Mouse (Mus musculus): Measurements from ENCODE around the gene 1700074P13Rik. TPM values are rescaled to one million over a fixed set of nuclear protein-coding genes. Genes with fewer than 3 reads are reported as not detected.
"Not testable (repeated sequence)": the region's sequence is repeated elsewhere in the genome, so short reads cannot be mapped to it uniquely, and the experiment has no call there.

Gene 1700074P13Rik
- polyA plus RNA-seq (2015; fragmentation: Nextera tagmentation; extraction: Ambion mirVana): not detected in 2 replicates

- Histone ChIP-seq H3K27ac (no peak within 1 kb of the TSS), H3K4me3 (no peak within 1 kb of the TSS), H3K4me1 (no peaks in the 10 kb centered on the region), H3K27me3 (replicated peaks) (no peaks in the 10 kb centered on the region), H3K9me3 (no peaks in the 10 kb centered on the region), H3K4me2 (no peak within 1 kb of the TSS), H3K9ac (no peak within 1 kb of the TSS), H3K36me3 (replicated peaks) (no peaks in the 10 kb centered on the region)
- WGBS: 91% methylated on average over 10 of the region's 10 CpGs
- no peak for ATAC-seq (replicated peaks)
Measured at GRCm38 (mm10) chr6:40940457-40940856, at the start of gene 1700074P13Rik. Gene 1700074P13Rik (minus strand): TSS chr6:40940557.

DNA sequence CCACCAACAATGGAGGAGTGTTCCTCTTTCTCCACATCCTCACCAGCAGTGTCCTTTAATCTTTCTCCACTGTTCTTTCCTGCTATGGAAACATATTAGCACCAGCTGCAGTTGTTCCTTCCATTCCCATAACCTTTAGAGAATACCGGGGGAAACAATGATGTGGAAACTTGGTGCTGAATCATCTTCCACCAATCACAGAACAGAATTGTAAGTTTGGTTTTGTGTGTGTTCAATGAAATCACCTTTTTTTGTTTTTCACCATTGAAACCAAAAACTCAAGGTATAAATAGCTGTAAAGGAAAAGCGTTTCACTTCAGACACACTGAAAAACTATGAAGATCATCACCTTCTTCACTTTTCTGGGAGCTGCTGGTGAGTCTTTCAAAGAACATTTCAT is 24.1 kb upstream of the 1700074P13Rik start, which contains the start of gene 1810009J06Rik:
1810009J06Rik (plus strand) TSS at position 301 of the 400 bp plus-strand sequence.
- not testable (repeated sequence) for ATAC-seq (replicated peaks); H3K27ac ChIP-seq; H3K36me3 ChIP-seq (replicated peaks); H3K9ac ChIP-seq; H3K4me2 ChIP-seq; H3K4me3 ChIP-seq; H3K4me1 ChIP-seq; H3K9me3 ChIP-seq; H3K27me3 ChIP-seq (replicated peaks)
- 89% methylated on average over 2 of the region's 2 CpGs for WGBS

DNA sequence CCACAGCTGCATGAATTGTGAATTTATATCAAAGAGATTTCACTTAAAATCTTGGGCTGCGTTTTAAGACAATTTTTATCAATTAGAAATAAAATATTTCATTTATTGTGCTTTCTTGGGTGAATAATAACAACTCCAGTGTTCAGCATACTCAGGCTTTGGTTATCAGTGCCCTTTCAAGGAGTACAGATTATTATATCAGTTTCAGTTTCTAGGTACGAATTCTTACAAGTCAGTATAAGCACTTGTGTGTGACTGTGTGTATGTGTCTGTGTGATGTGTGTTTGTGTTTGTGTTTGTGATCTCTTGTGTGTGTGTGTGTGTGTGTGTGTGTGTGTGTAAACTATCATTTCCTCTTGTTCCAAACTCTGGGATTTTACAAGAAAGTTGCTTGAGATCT is 13.4 kb upstream of the 1700074P13Rik start:
- no peak for ATAC-seq (replicated peaks)
- no peak overlapping the region for H3K4me2 ChIP-seq
- H3K27me3 ChIP-seq (replicated peaks): no peaks in the 10 kb centered on the region
- H3K9me3 ChIP-seq: no peaks in the 10 kb centered on the region
- no peak overlapping the region for H3K4me3 ChIP-seq
- H3K9ac ChIP-seq: no peak overlapping the region
- H3K36me3 ChIP-seq (replicated peaks): no peaks in the 10 kb centered on the region
- no peak overlapping the region for H3K27ac ChIP-seq
- WGBS: 71% methylated on average over 2 of the region's 2 CpGs
- no peaks in the 10 kb centered on the region for H3K4me1 ChIP-seq

- Histone ChIP-seq H3K4me1 (no peaks in the 10 kb centered on the region), H3K9ac (no peak within 1 kb of the TSS), H3K4me3 (no peak within 1 kb of the TSS), H3K27me3 (replicated peaks) (no peaks in the 10 kb centered on the region), H3K36me3 (replicated peaks) (no peaks in the 10 kb centered on the region), H3K27ac (no peak within 1 kb of the TSS), H3K9me3 (no peaks in the 10 kb centered on the region), H3K4me2 (no peak within 1 kb of the TSS)
- no peak for ATAC-seq (replicated peaks)
Measured at GRCm38 (mm10) chr6:40951770-40952169, 11.4 kb upstream of the 1700074P13Rik start, which contains the start of gene Gm4744. Gene Gm4744 (minus strand): TSS chr6:40951870.

DNA sequence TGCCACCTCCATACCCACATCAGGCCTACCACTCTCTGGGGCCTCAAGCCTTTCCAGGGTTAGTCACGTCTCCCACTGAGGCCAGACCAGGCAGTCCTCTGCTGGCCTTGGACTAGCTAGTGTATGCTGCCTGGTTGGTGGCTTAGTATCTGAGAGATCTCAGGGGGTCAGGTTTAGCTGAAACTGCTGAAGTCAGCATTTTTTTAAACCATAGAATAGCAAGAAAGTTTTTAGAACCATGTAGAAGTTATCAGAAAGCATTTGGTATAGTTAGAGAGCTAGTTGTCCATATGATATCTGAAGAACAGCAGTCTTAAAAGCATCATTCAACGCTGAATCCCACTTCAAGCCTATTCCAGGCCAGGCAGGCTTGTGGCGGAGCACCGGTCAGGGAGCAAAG is 20.4 kb downstream of the 1700074P13Rik start:
- Histone ChIP-seq H3K4me1 (no peaks in the 10 kb centered on the region), H3K4me2 (no peak overlapping the region), H3K36me3 (replicated peaks) (no peaks in the 10 kb centered on the region), H3K27ac (no peak overlapping the region), H3K9me3 (no peaks in the 10 kb centered on the region), H3K4me3 (no peak overlapping the region), H3K27me3 (replicated peaks) (no peaks in the 10 kb centered on the region), H3K9ac (no peak overlapping the region)
- ATAC-seq (replicated peaks): no peak
- 85% methylated on average over 4 of the region's 4 CpGs for WGBS

DNA sequence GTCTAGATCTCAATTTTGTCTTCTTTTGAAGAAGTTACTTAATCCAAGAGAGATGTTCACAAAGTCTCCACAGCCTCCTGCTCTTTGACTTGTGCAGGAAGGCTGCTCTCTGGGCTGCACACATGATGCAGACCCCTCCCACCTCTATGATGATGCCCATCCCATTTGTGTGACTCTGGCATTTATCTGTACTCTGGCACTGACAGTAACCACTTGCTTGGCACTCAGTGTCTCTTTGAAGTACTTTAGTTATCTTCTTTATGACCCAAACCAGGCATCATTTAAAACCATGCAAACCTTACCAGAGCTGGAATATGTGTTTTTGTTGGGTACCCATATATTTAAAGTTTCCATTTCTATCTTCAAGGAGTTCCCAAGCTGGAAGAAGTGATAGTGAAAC is 40.1 kb downstream of the 1700074P13Rik start, which contains the start of gene Prss58:
Prss58 (minus strand) TSS at position 101 of the 400 bp plus-strand sequence.
- no peaks in the 10 kb centered on the region for H3K36me3 ChIP-seq (replicated peaks)
- no peak within 1 kb of the TSS for H3K4me3 ChIP-seq
- no peaks in the 10 kb centered on the region for H3K4me1 ChIP-seq
- H3K9me3 ChIP-seq: no peaks in the 10 kb centered on the region
- H3K4me2 ChIP-seq: no peak within 1 kb of the TSS
- ATAC-seq (replicated peaks): no peak
- no peaks in the 10 kb centered on the region for H3K27me3 ChIP-seq (replicated peaks)
- H3K27ac ChIP-seq: no peak within 1 kb of the TSS
- no peak within 1 kb of the TSS for H3K9ac ChIP-seq

DNA sequence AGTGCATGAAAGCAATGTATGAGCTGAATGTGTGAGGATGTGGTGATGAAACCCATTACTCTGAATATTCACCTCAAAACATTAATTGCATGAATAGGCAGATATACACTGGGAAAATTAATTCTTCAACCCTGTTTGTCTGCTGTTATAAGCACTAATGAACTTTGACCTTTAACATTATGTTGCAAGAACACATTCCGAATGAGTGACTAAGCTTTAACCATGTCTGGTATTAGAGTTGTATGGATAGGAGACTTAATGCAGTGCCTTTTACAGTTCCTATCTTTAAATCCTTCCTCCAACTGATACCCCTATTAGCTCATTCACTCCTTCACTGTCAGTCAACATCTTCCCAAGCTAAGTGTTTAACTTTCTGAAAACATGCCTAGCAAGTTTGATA is 45.6 kb downstream of the 1700074P13Rik start:
- no peak overlapping the region for H3K9ac ChIP-seq
- H3K27me3 ChIP-seq (replicated peaks): no peaks in the 10 kb centered on the region
- ATAC-seq (replicated peaks): no peak
- H3K9me3 ChIP-seq: no peaks in the 10 kb centered on the region
- H3K36me3 ChIP-seq (replicated peaks): no peaks in the 10 kb centered on the region
- H3K4me3 ChIP-seq: no peak overlapping the region
- no peak overlapping the region for H3K4me2 ChIP-seq
- H3K27ac ChIP-seq: no peak overlapping the region
- no peaks in the 10 kb centered on the region for H3K4me1 ChIP-seq
- 77% methylated on average over 1 of the region's 1 CpGs for WGBS

DNA sequence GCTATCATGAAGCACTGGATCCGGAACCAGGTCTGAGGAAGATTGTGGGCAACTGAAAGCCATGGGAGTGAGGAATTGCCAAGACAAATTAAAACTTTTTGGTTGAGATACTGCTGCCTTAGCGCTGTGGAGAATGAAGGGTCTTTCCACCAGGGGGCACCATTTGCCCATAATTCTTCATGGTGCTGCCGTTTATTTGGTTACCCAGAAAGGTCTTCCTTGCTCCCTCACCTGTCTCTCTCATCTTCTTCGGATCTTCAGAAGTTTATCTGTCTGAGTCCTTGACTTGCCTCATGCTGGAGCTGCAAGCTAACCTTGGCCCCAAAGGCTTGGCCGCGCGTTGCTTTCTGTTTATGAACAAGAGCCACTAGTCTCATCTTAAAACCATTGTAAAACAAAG is 46.8 kb downstream of the 1700074P13Rik start:
- Histone ChIP-seq H3K9ac (no peak overlapping the region), H3K4me3 (no peak overlapping the region), H3K4me1 (no peaks in the 10 kb centered on the region), H3K9me3 (no peaks in the 10 kb centered on the region), H3K4me2 (no peak overlapping the region), H3K27me3 (replicated peaks) (no peaks in the 10 kb centered on the region), H3K36me3 (replicated peaks) (no peaks in the 10 kb centered on the region), H3K27ac (no peak overlapping the region)
- ATAC-seq (replicated peaks): no peak
- WGBS: 46% methylated on average over 7 of the region's 7 CpGs

GRCm38 (mm10) chr6:40891754-40892153 is 48.6 kb downstream of the 1700074P13Rik start:
- H3K4me3 ChIP-seq: no peak overlapping the region
- no peak overlapping the region for H3K9ac ChIP-seq
- ATAC-seq (replicated peaks): no peak
- no peaks in the 10 kb centered on the region for H3K27me3 ChIP-seq (replicated peaks)
- H3K36me3 ChIP-seq (replicated peaks): no peaks in the 10 kb centered on the region
- H3K9me3 ChIP-seq: no peaks in the 10 kb centered on the region
- no peaks in the 10 kb centered on the region for H3K4me1 ChIP-seq
- 87% methylated on average over 4 of the region's 4 CpGs for WGBS
- no peak overlapping the region for H3K27ac ChIP-seq
- H3K4me2 ChIP-seq: no peak overlapping the region

DNA sequence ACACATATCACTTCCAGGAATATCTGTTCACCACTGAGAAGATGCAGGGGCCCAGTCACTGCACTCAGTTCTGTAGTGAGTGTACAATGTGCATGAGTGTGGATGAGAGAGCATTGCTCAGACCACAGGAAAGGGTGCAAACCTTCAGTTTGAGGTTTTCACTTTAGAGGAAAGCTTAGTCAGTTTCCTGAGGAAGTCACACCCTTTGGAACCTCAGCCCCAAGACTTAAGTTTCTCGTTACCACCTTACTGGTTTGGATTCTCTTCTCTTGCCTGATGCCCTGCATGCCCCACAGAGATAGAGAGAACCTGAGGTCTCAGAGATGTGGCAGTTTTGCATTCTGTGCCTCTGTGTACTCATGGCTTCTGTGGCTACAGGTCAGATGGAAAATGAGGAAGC is 49.4 kb downstream of the 1700074P13Rik start:
- no peak overlapping the region for H3K27ac ChIP-seq
- no peak overlapping the region for H3K9ac ChIP-seq
- H3K9me3 ChIP-seq: no peaks in the 10 kb centered on the region
- no peaks in the 10 kb centered on the region for H3K4me1 ChIP-seq
- no peaks in the 10 kb centered on the region for H3K36me3 ChIP-seq (replicated peaks)
- H3K4me3 ChIP-seq: no peak overlapping the region
- WGBS: 63% methylated on average over 1 of the region's 1 CpGs
- H3K4me2 ChIP-seq: no peak overlapping the region
- H3K27me3 ChIP-seq (replicated peaks): no peaks in the 10 kb centered on the region
- ATAC-seq (replicated peaks): no peak

DNA sequence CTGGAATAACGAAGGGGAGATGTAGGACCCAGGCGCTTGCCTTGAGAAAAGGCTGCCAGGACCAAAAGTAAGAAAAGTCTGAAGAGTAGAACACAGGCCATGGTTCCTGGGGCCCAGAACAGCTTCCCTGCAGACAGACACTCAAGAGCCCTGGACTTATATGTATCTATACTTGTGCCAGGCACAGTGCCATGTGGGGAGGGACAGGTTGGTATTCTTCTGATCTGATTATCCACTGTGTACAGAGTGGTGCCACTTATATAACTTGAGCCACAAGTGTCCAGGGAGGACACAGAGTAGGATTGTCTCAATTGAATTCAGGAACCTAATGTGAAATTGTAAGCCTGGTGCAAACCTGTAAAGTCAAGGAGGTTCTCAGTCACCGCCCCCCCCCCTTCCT is 53.0 kb downstream of the 1700074P13Rik start, which contains the start of gene Moxd2:
Moxd2 (minus strand) TSS at position 101 of the 400 bp plus-strand sequence.
- 88% methylated on average over 3 of the region's 3 CpGs for WGBS
- no peak for ATAC-seq (replicated peaks)
- H3K4me2 ChIP-seq: no peak within 1 kb of the TSS
- no peaks in the 10 kb centered on the region for H3K9me3 ChIP-seq
- no peaks in the 10 kb centered on the region for H3K36me3 ChIP-seq (replicated peaks)
- no peak within 1 kb of the TSS for H3K4me3 ChIP-seq
- H3K9ac ChIP-seq: no peak within 1 kb of the TSS
- no peaks in the 10 kb centered on the region for H3K27me3 ChIP-seq (replicated peaks)
- H3K27ac ChIP-seq: no peak within 1 kb of the TSS
- no peaks in the 10 kb centered on the region for H3K4me1 ChIP-seq

Data from midbrain, embryonic 15.5 days (tissue).